Mouse (Mus musculus) thymus, adult 2 months (tissue): Measurements from ENCODE around the gene Ppfia4.

Experiments
- CTCF ChIP-seq: fragments of 200-500 bp; IDR thresholded peaks from 2 replicates; pipeline ENCODE4 v1.5.1; 2012; ENCODE audit warnings: mild to moderate bottlenecking, control low read depth, low read length, moderate library complexity, borderline replicate concordance; ENCODE audit not compliant: control insufficient read depth, poor library complexity, insufficient read depth; ENCODE audit errors: extremely low read depth
- POLR2A ChIP-seq: fragments of 200-500 bp; IDR thresholded peaks from 2 replicates; pipeline ENCODE4 v1.6.1; 2012; ENCODE audit warnings: mild to moderate bottlenecking, low read length, control low read depth, moderate library complexity; ENCODE audit not compliant: control insufficient read depth, poor library complexity, insufficient read depth; ENCODE audit errors: extremely low read depth

DNA sequence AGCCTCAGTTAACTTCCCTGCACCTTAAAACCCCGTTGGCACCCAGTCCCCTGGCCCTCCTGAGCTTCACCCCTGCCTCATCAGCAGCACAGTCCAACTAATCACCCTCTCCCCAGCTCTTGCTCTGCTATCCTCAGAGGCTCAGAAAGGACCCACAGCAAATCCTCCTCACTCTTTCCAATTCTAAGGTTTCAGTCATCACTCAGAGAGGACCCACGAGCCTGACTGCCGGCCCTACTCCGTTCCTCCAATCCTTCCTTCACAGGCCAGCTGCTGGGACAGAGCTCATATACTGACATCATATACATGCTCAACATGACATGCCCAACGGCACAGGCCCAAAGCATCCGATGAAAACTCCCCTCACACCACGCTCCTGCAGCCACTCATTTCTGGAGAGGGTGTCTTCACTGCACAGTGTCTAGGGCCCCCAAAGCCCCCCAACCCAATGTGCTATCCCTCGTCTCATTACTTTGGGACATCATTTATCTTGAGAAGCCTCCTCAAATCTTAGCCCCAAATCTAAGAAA lies 10.1 kb upstream of the Ppfia4 start:
- TF ChIP-seq CTCF, result no peak
- no peak for TF ChIP-seq POLR2A
